Comparison of ENCODE assay signal across 14 mouse cellular contexts in genomic region chrX:71149441-71150050, GRCm38 (mm10).
DNase-seq lines count a peak whose midpoint lies in the region; ATAC-seq and TF ChIP-seq lines count a peak whose summit lies in the region.
"Had no signal": no experiment of that assay in that cellular context is flagged by ENCODE, and none has a peak within 500 bp of the region (broad histone marks: within the 10 kb centered on the region; RNA-seq: fewer than 3 reads in every experiment).

No protein-coding gene starts in this region.

- TF ChIP-seq CTCF in lung, embryonic 14.5 days (IDR thresholded peaks at IDR 0.05; ENCODE audit: low read depth): no peak
- TF ChIP-seq CTCF in lung, adult 2 months (IDR thresholded peaks at IDR 0.05; ENCODE audit: insufficient read depth, low read length): no peak
- no peak for TF ChIP-seq CTCF in midbrain, postnatal 0 days (IDR thresholded peaks at IDR 0.05)

- intact Hi-C loops in heart, postnatal 25 days (cut with DNase I): loop anchor here (5.0 kb wide), 2 partner anchors 68 to 97 kb away; partner anchors contain the start of gene Mamld1
- intact Hi-C loops in heart, postnatal 10 days (cut with DNase I): loop anchor here (5.0 kb wide), 1 partner anchor 97 kb away; the partner anchor contains the start of gene Mamld1

- H3K9ac ChIP-seq in lung, embryonic 14.5 days: no peak overlapping the region
- no peak overlapping the region for H3K9ac ChIP-seq in midbrain, postnatal 0 days (replicated peaks; ENCODE audit: low read length, poor library complexity, severe bottlenecking)
- H3K9ac ChIP-seq: hindbrain, embryonic 15.5 days; liver, embryonic 13.5 days had no signal

- H3K36me3 ChIP-seq in lung, embryonic 14.5 days (ENCODE audit: insufficient read depth): no peaks in the 10 kb centered on the region
- no peaks in the 10 kb centered on the region for H3K36me3 ChIP-seq in midbrain, postnatal 0 days (ENCODE audit: insufficient read depth, low read length)
- H3K36me3 ChIP-seq in limb, embryonic 10.5 days: no peaks in the 10 kb centered on the region
- H3K36me3 ChIP-seq: hindbrain, embryonic 15.5 days; liver, embryonic 13.5 days had no signal

- 44% methylated on average over 1 of the region's 1 CpGs for WGBS in lung, embryonic 14.5 days
- 32% methylated on average over 1 of the region's 1 CpGs for WGBS in lung, adult 2 months
- WGBS in midbrain, postnatal 0 days: 36% methylated on average over 1 of the region's 1 CpGs
- 50% methylated on average over 1 of the region's 1 CpGs for WGBS in limb, embryonic 10.5 days

- no peak for ATAC-seq in lung, embryonic 14.5 days (ENCODE audit: insufficient read depth)
- ATAC-seq in midbrain, postnatal 0 days (ENCODE audit: low FRiP score): no peak

- no peak overlapping the region for H3K4me2 ChIP-seq in lung, embryonic 14.5 days
- no peak overlapping the region for H3K4me2 ChIP-seq in midbrain, postnatal 0 days (ENCODE audit: low read depth, low read length, poor library complexity, severe bottlenecking)
- H3K4me2 ChIP-seq: hindbrain, embryonic 15.5 days; liver, embryonic 13.5 days had no signal

- no peaks in the 10 kb centered on the region for H3K9me3 ChIP-seq in lung, embryonic 14.5 days (ENCODE audit: low read depth, low read length)
- H3K9me3 ChIP-seq in midbrain, postnatal 0 days (ENCODE audit: low read length): no peaks in the 10 kb centered on the region
- no peaks in the 10 kb centered on the region for H3K9me3 ChIP-seq in limb, embryonic 10.5 days (replicated peaks)
- H3K9me3 ChIP-seq: hindbrain, embryonic 15.5 days; liver, embryonic 13.5 days had no signal

- H3K27ac ChIP-seq in lung, embryonic 14.5 days (ENCODE audit: low read depth): no peak overlapping the region
- H3K27ac ChIP-seq in midbrain, postnatal 0 days (ENCODE audit: low read depth, low read length): no peak overlapping the region
- H3K27ac ChIP-seq in limb, embryonic 10.5 days: no peak overlapping the region
- H3K27ac ChIP-seq: hindbrain, embryonic 15.5 days; layer of hippocampus, adult 2 months; liver, embryonic 13.5 days had no signal

- peak; percentile 92 for DNase-seq in heart, adult 11 months
- DNase-seq in heart, postnatal 25 days (ENCODE audit: low spot score): no peak
- peak; percentile 7 for DNase-seq in lung, embryonic 14.5 days
- DNase-seq in lung, adult 2 months: no peak
- DNase-seq in heart, postnatal 10 days: peak; percentile 19 to 20
- DNase-seq in midbrain, postnatal 0 days (ENCODE audit: low spot score): no peak
- DNase-seq in urinary bladder, postnatal 25 days (ENCODE audit: low spot score): no peak
- no peak for DNase-seq in limb, embryonic 10.5 days (ENCODE audit: low spot score)
- DNase-seq: adrenal gland, postnatal 25 days; kidney, adult 2 months; liver, embryonic 13.5 days had no signal

- H3K4me3 ChIP-seq in lung, embryonic 14.5 days (ENCODE audit: low read depth, low read length): no peak overlapping the region
- no peak overlapping the region for H3K4me3 ChIP-seq in lung, adult 2 months (replicated peaks; ENCODE audit: extremely low read depth, low read depth, low read length)
- no peak overlapping the region for H3K4me3 ChIP-seq in midbrain, postnatal 0 days (ENCODE audit: low read depth, low read length)
- H3K4me3 ChIP-seq in limb, embryonic 10.5 days: no peak overlapping the region
- H3K4me3 ChIP-seq: erythroblast, embryonic 14.5 days; hindbrain, embryonic 15.5 days; layer of hippocampus, adult 2 months; liver, embryonic 13.5 days had no signal

- TF ChIP-seq POLR2A in lung, adult 2 months (IDR thresholded peaks at IDR 0.05; ENCODE audit: borderline replicate concordance, extremely low read depth, low read depth, low read length): no peak

- no peaks in the 10 kb centered on the region for H3K4me1 ChIP-seq in lung, embryonic 14.5 days (ENCODE audit: insufficient read depth)
- peaks cover 15% of the 10 kb centered on the region for H3K4me1 ChIP-seq in lung, adult 2 months (ENCODE audit: control insufficient read depth, insufficient read depth, low read length)
- no peaks in the 10 kb centered on the region for H3K4me1 ChIP-seq in midbrain, postnatal 0 days (ENCODE audit: insufficient read depth, low read length)
- H3K4me1 ChIP-seq in limb, embryonic 10.5 days: no peaks in the 10 kb centered on the region
- H3K4me1 ChIP-seq: hindbrain, embryonic 15.5 days; liver, embryonic 13.5 days had no signal

- H3K27me3 ChIP-seq in lung, embryonic 14.5 days (ENCODE audit: insufficient read depth, low read length): no peaks in the 10 kb centered on the region
- H3K27me3 ChIP-seq in midbrain, postnatal 0 days (ENCODE audit: insufficient read depth, low read length): no peaks in the 10 kb centered on the region
- H3K27me3 ChIP-seq in limb, embryonic 10.5 days (ENCODE audit: low read depth, poor library complexity, severe bottlenecking): peaks cover 90% of the 10 kb centered on the region
- H3K27me3 ChIP-seq: hindbrain, embryonic 15.5 days had no signal

Comparison
In these comparisons a context has a peak if more than half of its experiments do, and no peak if none do; other contexts are left out.
1. DNase-seq: peak in heart, adult 11 months (single experiment), lung, embryonic 14.5 days (single experiment) and heart, postnatal 10 days (2 of 2); none in heart, postnatal 25 days (single experiment), lung, adult 2 months (single experiment), midbrain, postnatal 0 days (single experiment), urinary bladder, postnatal 25 days (single experiment) and limb, embryonic 10.5 days (single experiment).